Mouse (Mus musculus) inflammation-experienced regulatory T-cells, adult 6 months (primary cell): ENCODE data around the gene Lasp1. TPM values are rescaled to one million over a fixed set of nuclear protein-coding genes. Genes with fewer than 3 reads are reported as not detected.

Experiments
- ATAC-seq: one replicate; pipeline ENCODE4 v1.8.0; 2017
- polyA plus RNA-seq, 3 experiments: library from polyadenylated mRNA; unstranded; fragments of 100-300 nt; shearing (Covaris generic); gene quantifications; one replicate each; pipeline ENCODE4 v1.2.1; 2017

Lasp1 gene
- polyA plus RNA-seq, 3 experiments from 2014 or later: 38.6 to 64.7 (median 40.7) TPM

GRCm38 (mm10) chr11:97880362-97880761, 81.6 kb downstream of the Lasp1 start:
- no peak for ATAC-seq

DNA sequence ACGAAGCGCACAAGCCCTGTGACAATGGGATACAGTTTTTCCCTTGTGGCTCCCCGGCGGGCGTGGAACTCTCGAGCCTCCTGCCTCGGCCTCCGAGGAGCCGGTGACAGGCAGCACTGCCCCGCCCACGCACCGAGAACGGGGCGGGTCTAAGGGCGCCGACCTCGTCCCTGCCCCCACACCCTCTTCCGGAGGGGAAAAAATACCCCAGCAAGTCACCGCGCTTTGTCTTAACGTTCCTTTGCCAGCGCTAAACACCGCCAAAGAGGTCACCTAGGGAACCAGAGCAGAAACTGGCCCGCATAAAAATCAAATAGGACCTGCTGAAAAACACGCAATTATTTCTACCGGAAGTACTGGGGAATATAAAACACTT, 84.7 kb downstream of the Lasp1 start:
- ATAC-seq: peak; percentile 62

GRCm38 (mm10) chr11:97883918-97884600, 85.3 kb downstream of the Lasp1 start, which contains the start of gene Fbxo47:
Fbxo47 (minus strand) TSS chr11:97884154.
- peak; percentile 89 for ATAC-seq

DNA sequence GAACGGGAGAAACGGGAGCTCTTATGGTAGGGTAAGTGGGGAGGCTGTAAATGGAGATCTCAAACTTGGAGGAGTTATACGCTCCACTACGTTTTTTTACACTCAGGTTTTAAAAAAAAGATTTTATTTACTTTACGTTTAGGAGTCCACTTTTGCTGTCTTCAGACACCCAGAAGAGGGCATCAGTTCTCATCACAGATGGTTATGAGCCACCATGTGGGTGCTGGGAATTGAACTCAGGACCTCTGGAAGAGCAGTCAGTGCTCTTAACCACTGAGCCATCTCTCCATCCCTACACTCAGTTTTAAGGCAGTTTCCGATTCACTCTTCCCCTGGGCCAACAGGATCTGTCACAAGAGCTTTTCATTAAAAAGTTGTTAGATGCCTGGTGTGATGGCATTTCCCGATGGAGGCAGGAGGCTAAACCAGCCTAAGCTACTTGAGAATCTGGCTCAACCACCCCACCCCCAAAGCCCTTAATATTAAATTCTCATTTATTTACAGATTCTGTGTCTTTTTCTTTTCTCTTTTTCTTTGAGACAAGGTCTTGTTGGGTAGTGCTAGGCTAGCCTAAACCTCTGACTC, 85.9 kb downstream of the Lasp1 start:
- no peak for ATAC-seq

GRCm38 (mm10) chr11:97885296-97885915, 86.6 kb downstream of the Lasp1 start:
- no peak for ATAC-seq

Other genes with a start within 250 kb of the Lasp1 start
- gene Srcin1, start 222.8 kb upstream of the Lasp1 start, polyA plus RNA-seq: not detected
- under 1 TPM; 0.24 to 0.48 (median 0.45) TPM for gene Epop, start 169.3 kb upstream of the Lasp1 start, polyA plus RNA-seq
- 10 to 100 TPM; 13.4 to 17.0 (median 14.6) TPM for gene Mllt6, start 135.6 kb upstream of the Lasp1 start, polyA plus RNA-seq
- gene Cisd3, start 113.2 kb upstream of the Lasp1 start, polyA plus RNA-seq: 100 to 1,000 TPM in 1 of 3 experiments, 10 to 100 TPM in 2; 69.0 to 129 (median 86.9) TPM
- 1 to 10 TPM; 4.6 to 6.9 (median 5.4) TPM for gene Pcgf2, start 98.5 kb upstream of the Lasp1 start, polyA plus RNA-seq
- gene Psmb3, start 95.6 kb upstream of the Lasp1 start, polyA plus RNA-seq: 100 to 1,000 TPM; 461 to 576 (median 475) TPM
- 1 to 10 TPM; 2.4 to 2.9 (median 2.6) TPM for gene Pip4k2b, start 54.3 kb upstream of the Lasp1 start, polyA plus RNA-seq
- 10 to 100 TPM; 23.0 to 28.1 (median 23.0) TPM for gene Cwc25, start 32.4 kb upstream of the Lasp1 start, polyA plus RNA-seq
- under 1 TPM in 1 of 3 experiments, not detected in 2; 0.56 TPM for gene 1700001P01Rik, start 23.1 kb upstream of the Lasp1 start, polyA plus RNA-seq
- gene Rpl23, start 16.6 kb upstream of the Lasp1 start, polyA plus RNA-seq: 1,000 to 10,000 TPM in 2 of 3 experiments, 100 to 1,000 TPM in 1; 686 to 1,148 (median 1,072) TPM
- gene B230217C12Rik, start 41.8 kb downstream of the Lasp1 start, polyA plus RNA-seq: 1 to 10 TPM; 2.1 to 3.0 (median 2.3) TPM
- gene Fbxo47, start 85.2 kb downstream of the Lasp1 start, polyA plus RNA-seq: 1 to 10 TPM in 1 of 3 experiments, under 1 TPM in 1, not detected in 1; 0.54 to 1.0 TPM
- 1 to 10 TPM; 1.1 to 8.5 (median 2.2) TPM for gene Plxdc1, start 187.4 kb downstream of the Lasp1 start, polyA plus RNA-seq
- gene Arl5c, start 197.2 kb downstream of the Lasp1 start, polyA plus RNA-seq: 10 to 100 TPM; 43.8 to 60.5 (median 53.2) TPM
- gene Cacnb1, start 224.0 kb downstream of the Lasp1 start, polyA plus RNA-seq: 1 to 10 TPM; 1.5 to 2.7 (median 2.4) TPM
- gene Rpl19, start 227.7 kb downstream of the Lasp1 start, polyA plus RNA-seq: 1,000 to 10,000 TPM; 2,465 to 4,071 (median 3,234) TPM